Mouse (Mus musculus) lung, postnatal 0 days (tissue): ENCODE measurements around the gene Matn3.

ENCODE experiments used
- CTCF ChIP-seq: IDR thresholded peaks from 2 replicates; pipeline ENCODE4 v1.5.1; 2016; ENCODE audit warnings: antibody characterized with exemption, mild to moderate bottlenecking
- EP300 ChIP-seq: IDR thresholded peaks from 2 replicates; pipeline ENCODE4 v1.6.1; 2016; ENCODE audit warnings: antibody characterized with exemption, mild to moderate bottlenecking, control low read depth

GRCm38 (mm10) chr12:8923603-8924002 is 24.1 kb upstream of the Matn3 start:
- TF ChIP-seq EP300 (no peak), CTCF (peak; percentile 44)
